Mouse (Mus musculus): ENCODE measurements around the gene Gm48551. TPM values are rescaled to one million over a fixed set of nuclear protein-coding genes. Genes with fewer than 3 reads are reported as not detected.

The Gm48551 gene
- total and polyA plus RNA-seq, 2 experiments from 2014 or later, result 0.88 to 10.2 TPM

DNA sequence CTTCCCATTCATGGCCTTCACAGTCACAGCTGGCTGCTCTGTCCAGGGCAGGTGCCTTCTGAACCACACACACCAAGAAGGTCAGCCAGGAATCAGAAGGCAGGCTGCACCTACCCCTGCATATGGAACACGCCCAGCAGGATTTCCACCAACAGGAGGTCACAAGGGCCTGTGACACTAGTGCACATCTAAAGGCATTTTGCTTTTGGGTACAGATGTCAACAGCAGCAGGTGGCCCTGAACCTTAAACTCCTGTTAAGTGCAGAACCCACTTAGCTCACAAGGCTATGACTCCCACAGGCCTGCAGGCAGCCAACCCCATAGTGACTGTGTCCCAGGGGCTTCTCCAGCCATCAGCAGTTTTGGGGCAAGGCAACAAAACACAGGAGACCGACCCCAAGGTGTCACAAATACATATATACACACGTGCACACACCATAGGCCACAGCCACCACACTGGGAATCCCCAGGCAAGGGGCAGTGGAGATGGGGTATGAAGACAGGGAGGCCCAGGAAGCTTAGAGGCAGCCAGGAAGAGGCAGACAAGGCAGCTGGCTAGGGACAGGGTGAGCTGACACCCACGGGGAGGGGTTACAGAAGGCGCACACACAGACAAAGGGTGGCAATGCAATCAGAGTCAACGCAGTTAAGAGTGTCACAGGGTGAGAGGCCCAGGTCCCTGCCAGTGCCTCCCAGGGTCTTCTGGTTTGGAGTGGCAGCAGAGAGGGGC is 17.6 kb upstream of the Gm48551 start:
- H3K4me1 ChIP-seq (ENCODE audit: insufficient read depth, low read length), result peaks cover 7% of the 10 kb centered on the region; the same call in 1 of the 2 replicates
- 0 out of 2 replicates have a peak, but pooled peaks cover 14% of the 10 kb centered on the region for H3K27me3 ChIP-seq (ENCODE audit: insufficient read depth, low read length)
- no peaks in the 10 kb centered on the region for H3K9me3 ChIP-seq (ENCODE audit: low read length)
- ATAC-seq (ENCODE audit: low FRiP score), result no peak
- H3K9ac ChIP-seq (replicated peaks; ENCODE audit: low read length, poor library complexity, severe bottlenecking), result no peak overlapping the region
- no peak overlapping the region for H3K4me2 ChIP-seq (ENCODE audit: low read depth, low read length, poor library complexity, severe bottlenecking)
- DNase-seq (ENCODE audit: low spot score), result no peak
- no peak overlapping the region for H3K27ac ChIP-seq (ENCODE audit: low read depth, low read length)
- H3K4me3 ChIP-seq (ENCODE audit: low read depth, low read length), result no peak overlapping the region
- H3K36me3 ChIP-seq (ENCODE audit: insufficient read depth, low read length), result peaks cover 60% of the 10 kb centered on the region
- 73% methylated on average over 6 of the region's 6 CpGs for WGBS
- no peak for TF ChIP-seq CTCF (IDR thresholded peaks at IDR 0.05)

- peaks cover 58% of the 10 kb centered on the region for H3K36me3 ChIP-seq (ENCODE audit: insufficient read depth, low read length)
These were observed 17.1 kb upstream of the Gm48551 start for GRCm38 (mm10) chr10:81367207-81367495.

DNA sequence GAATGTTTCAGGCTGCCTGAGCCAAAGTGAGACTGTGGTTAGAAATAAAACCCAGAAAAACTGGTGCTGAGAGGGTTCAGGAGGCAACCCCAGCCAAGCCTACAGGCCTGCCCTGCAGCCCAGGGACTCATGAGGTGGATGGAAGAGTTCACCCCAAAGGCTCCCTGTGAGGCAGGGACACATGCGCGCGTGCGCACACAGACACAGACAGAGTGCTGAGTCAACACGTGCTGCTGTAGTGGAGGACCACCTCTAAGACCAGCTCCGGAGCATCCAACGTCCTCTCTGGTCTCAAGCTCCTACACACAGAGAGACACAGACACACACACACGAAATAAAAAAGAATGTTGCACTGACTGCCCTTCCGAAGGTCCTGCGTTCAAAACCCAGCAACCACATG is 8.9 kb upstream of the Gm48551 start:
- peaks cover 12% of the 10 kb centered on the region for H3K4me1 ChIP-seq (ENCODE audit: insufficient read depth, low read length)
- ATAC-seq (ENCODE audit: low FRiP score) (no peak), DNase-seq (ENCODE audit: low spot score) (no peak)
- H3K27ac ChIP-seq (ENCODE audit: low read depth, low read length), result no peak overlapping the region
- H3K9me3 ChIP-seq (ENCODE audit: low read length), result no peaks in the 10 kb centered on the region
- TF ChIP-seq CTCF (IDR thresholded peaks at IDR 0.05), result no peak
- H3K27me3 ChIP-seq (ENCODE audit: insufficient read depth, low read length), result no peaks in the 10 kb centered on the region
- H3K9ac ChIP-seq (replicated peaks; ENCODE audit: low read length, poor library complexity, severe bottlenecking), result no peak overlapping the region
- 97% methylated on average over 10 of the region's 10 CpGs for WGBS
- H3K36me3 ChIP-seq (ENCODE audit: insufficient read depth, low read length), result peaks cover 18% of the 10 kb centered on the region
- no peak overlapping the region for H3K4me3 ChIP-seq (ENCODE audit: low read depth, low read length)
- H3K4me2 ChIP-seq (ENCODE audit: low read depth, low read length, poor library complexity, severe bottlenecking), result no peak overlapping the region

More at GRCm38 (mm10) chr10:81367207-81367495, 17.1 kb upstream of the Gm48551 start:
- H3K4me1 ChIP-seq (ENCODE audit: insufficient read depth, low read length), result peaks cover 7% of the 10 kb centered on the region; the same call in 1 of the 2 replicates
- H3K27me3 ChIP-seq (ENCODE audit: insufficient read depth, low read length), result 0 out of 2 replicates have a peak, but pooled peaks cover 14% of the 10 kb centered on the region
- no peak for DNase-seq (ENCODE audit: low spot score)
- no peaks in the 10 kb centered on the region for H3K9me3 ChIP-seq (ENCODE audit: low read length)
- no peak overlapping the region for H3K27ac ChIP-seq (ENCODE audit: low read depth, low read length)
- no peak for TF ChIP-seq CTCF (IDR thresholded peaks at IDR 0.05)
- WGBS, result 62% methylated on average over 6 of the region's 6 CpGs
- H3K9ac ChIP-seq (replicated peaks; ENCODE audit: low read length, poor library complexity, severe bottlenecking), result no peak overlapping the region
- ATAC-seq (ENCODE audit: low FRiP score), result no peak
- H3K4me2 ChIP-seq (ENCODE audit: low read depth, low read length, poor library complexity, severe bottlenecking), result no peak overlapping the region
- H3K4me3 ChIP-seq (ENCODE audit: low read depth, low read length), result no peak overlapping the region

- Histone ChIP-seq H3K4me2 (ENCODE audit: low read depth, low read length, poor library complexity, severe bottlenecking) (peak overlapping the region; percentile 87), H3K9ac (replicated peaks; ENCODE audit: low read length, poor library complexity, severe bottlenecking) (peak overlapping the region; percentile 89), H3K4me3 (ENCODE audit: low read depth, low read length) (peak overlapping the region; percentile 79), H3K27ac (ENCODE audit: low read depth, low read length) (peak overlapping the region; percentile 82; the same call in 1 of the 2 replicates), H3K27me3 (ENCODE audit: insufficient read depth, low read length) (no peaks in the 10 kb centered on the region), H3K4me1 (ENCODE audit: insufficient read depth, low read length) (peaks cover 12% of the 10 kb centered on the region), H3K36me3 (ENCODE audit: insufficient read depth, low read length) (peaks cover 11% of the 10 kb centered on the region), H3K9me3 (ENCODE audit: low read length) (no peaks in the 10 kb centered on the region)
- TF ChIP-seq CTCF (IDR thresholded peaks at IDR 0.05), result peak; percentile 21
- no peak for ATAC-seq (ENCODE audit: low FRiP score)
- no peak for DNase-seq (ENCODE audit: low spot score)
- 41% methylated on average over 6 of the region's 6 CpGs for WGBS
These were observed 7.5 kb upstream of the Gm48551 start for GRCm38 (mm10) chr10:81376561-81377361.

DNA sequence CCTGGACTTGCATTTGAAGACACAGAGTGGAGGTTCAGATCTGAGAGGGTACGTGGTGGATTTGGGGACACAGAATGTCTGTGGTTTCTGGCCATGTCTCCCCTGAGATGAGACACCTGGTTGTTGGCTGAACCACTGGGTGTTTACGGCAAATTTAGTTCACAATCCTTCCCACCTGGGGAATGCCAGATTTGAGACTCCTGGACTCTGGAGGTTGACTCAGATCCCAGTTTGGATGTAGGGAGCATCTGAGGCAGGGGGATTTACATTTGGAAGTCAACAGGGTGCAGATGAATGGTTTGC is 7.0 kb upstream of the Gm48551 start:
- Histone ChIP-seq H3K36me3 (ENCODE audit: insufficient read depth, low read length) (peaks cover 8% of the 10 kb centered on the region), H3K4me1 (ENCODE audit: insufficient read depth, low read length) (peaks cover 12% of the 10 kb centered on the region), H3K27me3 (ENCODE audit: insufficient read depth, low read length) (no peaks in the 10 kb centered on the region), H3K27ac (ENCODE audit: low read depth, low read length) (peak overlapping the region; percentile 82), H3K9ac (replicated peaks; ENCODE audit: low read length, poor library complexity, severe bottlenecking) (peak overlapping the region; percentile 89), H3K9me3 (ENCODE audit: low read length) (no peaks in the 10 kb centered on the region), H3K4me2 (ENCODE audit: low read depth, low read length, poor library complexity, severe bottlenecking) (peak overlapping the region; percentile 87), H3K4me3 (ENCODE audit: low read depth, low read length) (peak overlapping the region; percentile 79)
- no peak for DNase-seq (ENCODE audit: low spot score)
- ATAC-seq (ENCODE audit: low FRiP score), result no peak
- WGBS, result 44% methylated on average over 2 of the region's 2 CpGs
- no peak for TF ChIP-seq CTCF (IDR thresholded peaks at IDR 0.05)

Data from midbrain, postnatal 0 days (tissue).